Comparison of ENCODE assay signal across 18 mouse cellular contexts in the genomic region with DNA sequence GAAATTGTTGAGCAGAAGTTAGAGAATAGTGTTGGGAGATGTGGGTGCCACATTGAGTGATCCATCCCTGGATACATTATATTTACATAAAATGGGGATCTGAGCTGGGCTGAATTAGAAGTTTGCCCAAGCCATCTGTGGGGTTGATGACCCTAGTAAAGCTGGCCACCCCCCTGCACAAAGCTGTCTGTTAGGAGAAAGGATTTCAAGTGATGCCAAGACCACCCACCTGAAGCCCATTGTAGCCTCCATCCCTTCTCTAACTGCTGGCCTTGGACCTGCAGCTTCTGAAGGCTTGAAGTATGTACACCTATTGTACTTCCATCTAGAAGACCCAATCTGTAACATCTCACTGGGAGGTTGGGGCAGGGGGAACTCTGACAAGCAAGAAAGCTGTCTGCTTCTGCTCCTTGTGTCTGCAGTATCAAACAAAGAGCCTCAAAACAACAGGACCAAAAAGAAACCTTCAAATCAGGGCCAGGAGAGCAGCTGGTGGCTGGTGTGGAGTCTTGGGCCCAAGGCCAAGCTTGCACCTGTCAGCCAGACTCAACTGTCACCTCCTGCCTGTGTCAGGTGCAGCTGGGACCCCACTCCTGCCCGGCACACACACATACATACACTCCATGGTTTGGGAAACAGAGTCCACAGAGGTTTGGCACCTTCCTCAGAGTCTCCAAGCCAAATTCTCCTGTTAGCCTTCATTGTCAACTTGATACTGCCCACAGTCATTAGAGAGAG.
"Had no signal": no experiment of that assay in that cellular context is flagged by ENCODE, and none has a peak within 500 bp of the region (broad histone marks: within the 10 kb centered on the region; RNA-seq: fewer than 3 reads in every experiment).

No protein-coding gene starts in this region.

- H3K4me3 ChIP-seq: liver, embryonic 15.5 days; lung, embryonic 15.5 days; megakaryocyte, embryonic 14.5 days; midbrain, embryonic 12.5 days; midbrain, embryonic 15.5 days; neural tube, embryonic 12.5 days; stomach, embryonic 15.5 days had no signal

- H3K4me2 ChIP-seq: liver, embryonic 15.5 days; lung, embryonic 15.5 days; midbrain, embryonic 12.5 days; midbrain, embryonic 15.5 days; neural tube, embryonic 12.5 days; stomach, embryonic 15.5 days had no signal

- H3K4me1 ChIP-seq: liver, embryonic 15.5 days; megakaryocyte, embryonic 14.5 days; stomach, embryonic 15.5 days had no signal

- H3K9ac ChIP-seq: liver, embryonic 15.5 days; liver, postnatal 0 days; lung, embryonic 15.5 days; midbrain, embryonic 12.5 days; midbrain, embryonic 15.5 days; neural tube, embryonic 12.5 days; stomach, embryonic 15.5 days had no signal

- H3K27me3 ChIP-seq: liver, embryonic 15.5 days; lung, embryonic 15.5 days; midbrain, embryonic 12.5 days; midbrain, embryonic 15.5 days; neural tube, embryonic 12.5 days; stomach, embryonic 15.5 days had no signal

- DNase-seq: liver, postnatal 0 days; lung, adult 2 months; lung, postnatal 14 days; lung, postnatal 36 days; right cerebral cortex, postnatal 14 days; thymus, adult 2 months; thymus, postnatal 25 days; thymus, postnatal 4 days had no signal

- ATAC-seq: liver, postnatal 0 days; lung, postnatal 0 days; midbrain, embryonic 15.5 days had no signal

- H3K27ac ChIP-seq: liver, embryonic 15.5 days; lung, embryonic 15.5 days; macrophage; midbrain, embryonic 12.5 days; midbrain, embryonic 15.5 days; neural tube, embryonic 12.5 days; stomach, embryonic 15.5 days; stomach, postnatal 0 days had no signal

- H3K36me3 ChIP-seq: liver, embryonic 15.5 days; lung, embryonic 15.5 days; midbrain, embryonic 12.5 days; midbrain, embryonic 15.5 days; neural tube, embryonic 12.5 days; stomach, embryonic 15.5 days had no signal

- H3K9me3 ChIP-seq: liver, embryonic 15.5 days; lung, embryonic 15.5 days; midbrain, embryonic 12.5 days; midbrain, embryonic 15.5 days; neural tube, embryonic 12.5 days; stomach, embryonic 15.5 days had no signal
